In the genomic region with DNA sequence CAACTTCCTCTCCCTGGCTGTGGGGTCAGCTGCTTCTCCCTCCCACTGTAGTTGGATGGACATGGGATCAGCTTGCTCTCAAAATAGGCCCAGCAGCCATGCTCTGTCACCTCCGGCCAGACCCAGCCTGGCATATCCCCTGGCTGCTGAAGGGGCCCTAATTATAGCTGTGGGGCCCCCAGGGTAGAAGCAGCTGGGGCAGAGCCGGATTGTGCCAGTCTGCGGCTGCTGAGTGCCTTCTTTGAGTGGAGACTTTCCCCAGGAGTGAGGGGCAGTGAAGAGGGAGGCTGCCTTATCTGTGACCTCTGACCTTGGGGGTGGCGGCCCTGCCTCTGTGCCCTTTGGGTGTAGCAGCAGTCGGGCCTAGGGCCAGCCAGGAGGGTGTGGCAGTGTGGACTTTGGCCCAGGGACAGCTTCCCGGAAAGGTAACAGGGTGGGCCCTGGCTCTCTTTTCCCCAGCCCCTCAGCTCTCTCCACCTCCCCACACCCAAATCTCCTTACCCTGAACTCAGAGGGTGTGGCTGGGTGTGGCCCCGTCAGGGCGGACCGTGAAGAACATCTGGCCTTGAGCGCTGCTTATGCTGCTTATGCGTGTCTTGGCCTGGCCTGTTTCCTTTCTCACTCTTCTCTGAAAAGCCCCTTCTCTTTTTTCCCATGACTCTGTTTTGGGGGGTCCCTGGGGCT, we compare ENCODE assay signal across 8 mouse cellular contexts. TPM values are rescaled to one million over a fixed set of nuclear protein-coding genes. Genes with fewer than 3 reads are reported as not detected.
DNase-seq lines count a peak whose midpoint lies in the region; ATAC-seq lines count a peak whose summit lies in the region.

No protein-coding gene starts in this region.

- peaks cover 42% of the 10 kb centered on the region for H3K36me3 ChIP-seq in heart, embryonic 15.5 days
- no peaks in the 10 kb centered on the region for H3K36me3 ChIP-seq in lung, embryonic 16.5 days (ENCODE audit: control insufficient read depth, insufficient read depth, low read length)
- H3K36me3 ChIP-seq in forebrain, embryonic 15.5 days = peaks cover 29% of the 10 kb centered on the region

- DNase-seq in urinary bladder, postnatal 36 days (ENCODE audit: low spot score in 2 of 2) = peak; percentile 40 to 42
- DNase-seq in urinary bladder, adult 2 months (ENCODE audit: low spot score) = no peak
- no peak for DNase-seq in adrenal gland, postnatal 10 days
- no peak for DNase-seq in layer of hippocampus, postnatal 14 days (ENCODE audit: low spot score in 2 of 2)
- DNase-seq in testis, postnatal 10 days (ENCODE audit: low spot score) = no peak

- H3K9ac ChIP-seq in heart, embryonic 15.5 days = no peak overlapping the region; the same call in none of the 2 replicates
- no peak overlapping the region; the same call in 1 of the 2 replicates for H3K9ac ChIP-seq in lung, embryonic 16.5 days (ENCODE audit: low read length)
- H3K9ac ChIP-seq in forebrain, embryonic 15.5 days (replicated peaks) = no peak overlapping the region

- H3K27me3 ChIP-seq in heart, embryonic 15.5 days = no peaks in the 10 kb centered on the region
- no peaks in the 10 kb centered on the region for H3K27me3 ChIP-seq in lung, embryonic 16.5 days (ENCODE audit: control insufficient read depth, insufficient read depth, low read depth, low read length)
- no peaks in the 10 kb centered on the region for H3K27me3 ChIP-seq in forebrain, embryonic 15.5 days

- H3K4me3 ChIP-seq in heart, embryonic 15.5 days = peak overlapping the region; percentile 27
- H3K4me3 ChIP-seq in lung, embryonic 16.5 days (ENCODE audit: low read length) = no peak overlapping the region
- no peak overlapping the region for H3K4me3 ChIP-seq in forebrain, embryonic 15.5 days

- H3K4me2 ChIP-seq in heart, embryonic 15.5 days = peak overlapping the region; percentile 57
- H3K4me2 ChIP-seq in lung, embryonic 16.5 days (ENCODE audit: low read depth, low read length) = no peak overlapping the region
- no peak overlapping the region for H3K4me2 ChIP-seq in forebrain, embryonic 15.5 days (replicated peaks)

- H3K27ac ChIP-seq in heart, embryonic 15.5 days = peak overlapping the region; percentile 86
- H3K27ac ChIP-seq in lung, embryonic 16.5 days (ENCODE audit: low read length) = peak overlapping the region; percentile 52; the same call in 1 of the 2 replicates
- no peak overlapping the region for H3K27ac ChIP-seq in forebrain, embryonic 15.5 days (replicated peaks)

- no peaks in the 10 kb centered on the region for H3K9me3 ChIP-seq in heart, embryonic 15.5 days (replicated peaks)
- no peaks in the 10 kb centered on the region for H3K9me3 ChIP-seq in lung, embryonic 16.5 days (ENCODE audit: control insufficient read depth, low read length)
- H3K9me3 ChIP-seq in forebrain, embryonic 15.5 days = no peaks in the 10 kb centered on the region

- WGBS in heart, embryonic 15.5 days = 37% methylated on average over 11 of the region's 11 CpGs
- WGBS in lung, embryonic 16.5 days = 51% methylated on average over 11 of the region's 11 CpGs
- 85% methylated on average over 11 of the region's 11 CpGs for WGBS in forebrain, embryonic 15.5 days

- peak; percentile 77 for ATAC-seq in heart, embryonic 15.5 days (replicated peaks; ENCODE audit: insufficient number of reproducible peaks, insufficient read depth, low FRiP score, low read depth)
- ATAC-seq in lung, embryonic 16.5 days (ENCODE audit: low read depth) = peak; percentile 71
- ATAC-seq in forebrain, embryonic 15.5 days (replicated peaks) = no peak

- H3K4me1 ChIP-seq in heart, embryonic 15.5 days (replicated peaks) = peaks cover 32% of the 10 kb centered on the region
- peaks cover 8% of the 10 kb centered on the region for H3K4me1 ChIP-seq in lung, embryonic 16.5 days (replicated peaks; ENCODE audit: control insufficient read depth, insufficient read depth, low read length)
- H3K4me1 ChIP-seq in forebrain, embryonic 15.5 days = peaks cover 17% of the 10 kb centered on the region

RNA-seq across cellular contexts. Expression of a gene that starts 38.6 kb away (rescaled TPM):
- polyA plus RNA-seq in urinary bladder, adult 2 months (2012; rRNA removed) = 11.6 and 13.1 TPM in 2 replicates
- polyA plus RNA-seq in heart, embryonic 15.5 days (2015; fragmentation: Nextera tagmentation; extraction: Ambion mirVana) = 8.0 and 9.7 TPM in 2 replicates
- polyA plus RNA-seq in lung, embryonic 16.5 days (2015; fragmentation: Nextera tagmentation; extraction: Ambion mirVana) = 5.3 and 6.2 TPM in 2 replicates
- total RNA-seq in adrenal gland, postnatal 10 days (2021) = 10 to 100 TPM in 1 of 2 experiments, 1 to 10 TPM in 1; 8.8 to 14.1 TPM
- total RNA-seq in layer of hippocampus, postnatal 14 days (2021) = 10 to 100 TPM; 18.0 to 19.1 TPM
- 15.7 and 18.7 TPM in 2 replicates for polyA plus RNA-seq in forebrain, embryonic 15.5 days (2015; fragmentation: Nextera tagmentation; extraction: Ambion mirVana)

RNA-seq across cellular contexts. Expression of a gene that starts 46.9 kb away (rescaled TPM):
- 30.5 and 30.9 TPM in 2 replicates for polyA plus RNA-seq in urinary bladder, adult 2 months (2012; rRNA removed)
- 20.2 and 24.3 TPM in 2 replicates for polyA plus RNA-seq in heart, embryonic 15.5 days (2015; fragmentation: Nextera tagmentation; extraction: Ambion mirVana)
- 39.0 and 42.5 TPM in 2 replicates for polyA plus RNA-seq in lung, embryonic 16.5 days (2015; fragmentation: Nextera tagmentation; extraction: Ambion mirVana)
- 100 to 1,000 TPM in 1 of 2 experiments, 10 to 100 TPM in 1; 83.1 to 108 TPM for total RNA-seq in adrenal gland, postnatal 10 days (2021)
- 10 to 100 TPM; 45.3 to 45.9 TPM for total RNA-seq in layer of hippocampus, postnatal 14 days (2021)
- polyA plus RNA-seq in forebrain, embryonic 15.5 days (2015; fragmentation: Nextera tagmentation; extraction: Ambion mirVana) = 31.8 and 32.0 TPM in 2 replicates

RNA-seq across cellular contexts. Expression of a gene that starts 53.7 kb away (rescaled TPM):
- polyA plus RNA-seq in urinary bladder, adult 2 months (2012; rRNA removed) = 80.1 and 92.2 TPM in 2 replicates
- 22.2 and 27.3 TPM in 2 replicates for polyA plus RNA-seq in heart, embryonic 15.5 days (2015; fragmentation: Nextera tagmentation; extraction: Ambion mirVana)
- 33.3 and 33.4 TPM in 2 replicates for polyA plus RNA-seq in lung, embryonic 16.5 days (2015; fragmentation: Nextera tagmentation; extraction: Ambion mirVana)
- 100 to 1,000 TPM in 1 of 2 experiments, 10 to 100 TPM in 1; 58.5 to 101 TPM for total RNA-seq in adrenal gland, postnatal 10 days (2021)
- total RNA-seq in layer of hippocampus, postnatal 14 days (2021) = 10 to 100 TPM; 91.6 to 94.7 TPM
- 46.8 and 48.3 TPM in 2 replicates for polyA plus RNA-seq in forebrain, embryonic 15.5 days (2015; fragmentation: Nextera tagmentation; extraction: Ambion mirVana)

Comparison
In these comparisons a context has a peak if more than half of its experiments do, and no peak if none do; other contexts are left out.
1. DNase-seq: peak in urinary bladder, postnatal 36 days (2 of 2); none in urinary bladder, adult 2 months (single experiment), adrenal gland, postnatal 10 days (single experiment), layer of hippocampus, postnatal 14 days (0 of 2) and testis, postnatal 10 days (single experiment).